Mouse (Mus musculus): ENCODE data around the gene Arg2. TPM values are rescaled to one million over a fixed set of nuclear protein-coding genes. Genes with fewer than 3 reads are reported as not detected.
A peak's percentile ranks its signal among the peaks of the same experiment; 100 is the strongest.

Arg2 gene
- polyA plus RNA-seq (2012; ENCODE audit: insufficient read depth, insufficient read length, low replicate concordance, missing spikeins) = not detected in 2 replicates

GRCm38 (mm10) chr12:79130299-79131177 is at the start of gene Arg2:
Gene Arg2, plus strand, starts transcription at chr12:79130777.
- H3K4me1 ChIP-seq (ENCODE audit: control insufficient read depth, insufficient read depth, low read length) = peaks cover 14% of the 10 kb centered on the region
- TF ChIP-seq POLR2A (IDR thresholded peaks at IDR 0.05; ENCODE audit: insufficient read depth, low read depth, low read length) = peak; percentile 55
- TF ChIP-seq CTCF (IDR thresholded peaks at IDR 0.05; ENCODE audit: insufficient read depth, low read depth, low read length) = no peak
- WGBS = 2% methylated on average over 47 of the region's 47 CpGs
- H3K4me3 ChIP-seq (ENCODE audit: insufficient read depth, low read depth, low read length) = peak within 1 kb of the TSS; percentile 60
- no peak within 1 kb of the TSS for H3K27ac ChIP-seq (ENCODE audit: insufficient read depth, low read depth, low read length)

GRCm38 (mm10) chr12:79089182-79089812 is 41.3 kb upstream of the Arg2 start, which contains the start of gene Pigh:
Gene Pigh, minus strand, starts transcription at chr12:79089651.
- WGBS = under 1% methylated on average over 53 of the region's 53 CpGs
- no peak within 1 kb of the TSS for H3K27ac ChIP-seq (ENCODE audit: insufficient read depth, low read depth, low read length)

GRCm38 (mm10) chr12:79092569-79092968 is 38.0 kb upstream of the Arg2 start:
- 43% methylated on average over 4 of the region's 4 CpGs for WGBS
- Histone ChIP-seq H3K4me1 (ENCODE audit: control insufficient read depth, insufficient read depth, low read length) (no peaks in the 10 kb centered on the region), H3K4me3 (ENCODE audit: insufficient read depth, low read depth, low read length) (no peak overlapping the region), H3K27ac (ENCODE audit: insufficient read depth, low read depth, low read length) (no peak overlapping the region)
- TF ChIP-seq CTCF (IDR thresholded peaks at IDR 0.05; ENCODE audit: insufficient read depth, low read depth, low read length) (peak; percentile 38; the same call in 1 of the 2 replicates), POLR2A (IDR thresholded peaks at IDR 0.05; ENCODE audit: insufficient read depth, low read depth, low read length) (no peak)

More at GRCm38 (mm10) chr12:79089182-79089812, 41.3 kb upstream of the Arg2 start, which contains the start of gene Pigh:
- peak within 1 kb of the TSS; percentile 90 for H3K4me3 ChIP-seq (ENCODE audit: insufficient read depth, low read depth, low read length)
- no peak for TF ChIP-seq CTCF (IDR thresholded peaks at IDR 0.05; ENCODE audit: insufficient read depth, low read depth, low read length)
- TF ChIP-seq POLR2A (IDR thresholded peaks at IDR 0.05; ENCODE audit: insufficient read depth, low read depth, low read length) = peak; percentile 61; the same call in 1 of the 2 replicates
- peaks cover 2% of the 10 kb centered on the region; the same call in 1 of the 2 replicates for H3K4me1 ChIP-seq (ENCODE audit: control insufficient read depth, insufficient read depth, low read length)

- WGBS = 64% methylated on average over 3 of the region's 3 CpGs
- Histone ChIP-seq H3K4me3 (ENCODE audit: insufficient read depth, low read depth, low read length) (no peak overlapping the region), H3K27ac (ENCODE audit: insufficient read depth, low read depth, low read length) (no peak overlapping the region), H3K4me1 (ENCODE audit: control insufficient read depth, insufficient read depth, low read length) (no peaks in the 10 kb centered on the region)
- no peak for TF ChIP-seq POLR2A (IDR thresholded peaks at IDR 0.05; ENCODE audit: insufficient read depth, low read depth, low read length)
- TF ChIP-seq CTCF (IDR thresholded peaks at IDR 0.05; ENCODE audit: insufficient read depth, low read depth, low read length) = no peak
Measured at GRCm38 (mm10) chr12:79097106-79097752, 33.3 kb upstream of the Arg2 start.

- 83% methylated on average over 3 of the region's 3 CpGs for WGBS
- TF ChIP-seq CTCF (IDR thresholded peaks at IDR 0.05; ENCODE audit: insufficient read depth, low read depth, low read length) (no peak), POLR2A (IDR thresholded peaks at IDR 0.05; ENCODE audit: insufficient read depth, low read depth, low read length) (no peak)
- H3K27ac ChIP-seq (ENCODE audit: insufficient read depth, low read depth, low read length) = no peak overlapping the region
- no peak overlapping the region for H3K4me3 ChIP-seq (ENCODE audit: insufficient read depth, low read depth, low read length)
- H3K4me1 ChIP-seq (ENCODE audit: control insufficient read depth, insufficient read depth, low read length) = no peaks in the 10 kb centered on the region
Measured at GRCm38 (mm10) chr12:79103773-79104172, 26.8 kb upstream of the Arg2 start.

- 70% methylated on average over 2 of the region's 2 CpGs for WGBS
- TF ChIP-seq CTCF (IDR thresholded peaks at IDR 0.05; ENCODE audit: insufficient read depth, low read depth, low read length) = no peak
- no peak for TF ChIP-seq POLR2A (IDR thresholded peaks at IDR 0.05; ENCODE audit: insufficient read depth, low read depth, low read length)
- no peak overlapping the region for H3K4me3 ChIP-seq (ENCODE audit: insufficient read depth, low read depth, low read length)
- H3K4me1 ChIP-seq (ENCODE audit: control insufficient read depth, insufficient read depth, low read length) = no peaks in the 10 kb centered on the region
- H3K27ac ChIP-seq (ENCODE audit: insufficient read depth, low read depth, low read length) = no peak overlapping the region
Measured at GRCm38 (mm10) chr12:79104544-79104943, 26.0 kb upstream of the Arg2 start.

GRCm38 (mm10) chr12:79105312-79105711 is 25.3 kb upstream of the Arg2 start:
- no peak overlapping the region for H3K27ac ChIP-seq (ENCODE audit: insufficient read depth, low read depth, low read length)
- no peak for TF ChIP-seq CTCF (IDR thresholded peaks at IDR 0.05; ENCODE audit: insufficient read depth, low read depth, low read length)
- TF ChIP-seq POLR2A (IDR thresholded peaks at IDR 0.05; ENCODE audit: insufficient read depth, low read depth, low read length) = no peak
- WGBS = 93% methylated on average over 5 of the region's 5 CpGs
- H3K4me3 ChIP-seq (ENCODE audit: insufficient read depth, low read depth, low read length) = no peak overlapping the region
- no peaks in the 10 kb centered on the region for H3K4me1 ChIP-seq (ENCODE audit: control insufficient read depth, insufficient read depth, low read length)

GRCm38 (mm10) chr12:79118991-79119390 is 11.6 kb upstream of the Arg2 start:
- 81% methylated on average over 4 of the region's 4 CpGs for WGBS
- Histone ChIP-seq H3K4me1 (ENCODE audit: control insufficient read depth, insufficient read depth, low read length) (no peaks in the 10 kb centered on the region), H3K27ac (ENCODE audit: insufficient read depth, low read depth, low read length) (no peak overlapping the region), H3K4me3 (ENCODE audit: insufficient read depth, low read depth, low read length) (no peak overlapping the region)
- TF ChIP-seq POLR2A (IDR thresholded peaks at IDR 0.05; ENCODE audit: insufficient read depth, low read depth, low read length) = no peak
- no peak for TF ChIP-seq CTCF (IDR thresholded peaks at IDR 0.05; ENCODE audit: insufficient read depth, low read depth, low read length)
